Mouse (Mus musculus) embryo, embryonic 11 days (tissue): ENCODE results near the gene Dmrt2.

Experiments used
- DNase-seq: peaks from one replicate; pipeline ENCODE4 v3.0.0-alpha.2; 2015

Dmrt2 gene

GRCm38 (mm10) chr19:25698850-25699249, 26.6 kb downstream of the Dmrt2 start:
- DNase-seq: peak; percentile 37

- peak; percentile 69 for DNase-seq
Measured at GRCm38 (mm10) chr19:25713382-25713781, 41.2 kb downstream of the Dmrt2 start.

GRCm38 (mm10) chr19:25714927-25715326, 42.7 kb downstream of the Dmrt2 start:
- no peak for DNase-seq

GRCm38 (mm10) chr19:25722616-25723015, 50.4 kb downstream of the Dmrt2 start:
- DNase-seq: no peak
